Mouse (Mus musculus): ENCODE measurements around the gene Mapkapk2. TPM values are rescaled to one million over a fixed set of nuclear protein-coding genes. Genes with fewer than 3 reads are reported as not detected.
A peak's percentile ranks its signal among the peaks of the same experiment; 100 is the strongest.
"Not testable (repeated sequence)": the region's sequence is repeated elsewhere in the genome, so short reads cannot be mapped to it uniquely, and the experiment has no call there.

Mapkapk2 gene
- 1.3 and 1.5 TPM in 2 replicates for polyA plus RNA-seq (2012)

- Histone ChIP-seq H3K4me3 (replicated peaks) (peak within 1 kb of the TSS; percentile 84), H3K27me3 (ENCODE audit: control insufficient read depth) (peaks cover 31% of the 10 kb centered on the region), H3K4me1 (ENCODE audit: control insufficient read depth) (peaks cover 30% of the 10 kb centered on the region), H3K36me3 (ENCODE audit: control insufficient read depth) (no peaks in the 10 kb centered on the region; the same call in 1 of the 2 replicates), H3K9me3 (ENCODE audit: control insufficient read depth, low read length) (no peaks in the 10 kb centered on the region)
- TF ChIP-seq GATA1 (IDR thresholded peaks at IDR 0.05; ENCODE audit: low read length) (no peak), TAL1 (IDR thresholded peaks at IDR 0.05; ENCODE audit: low read length) (no peak)
Observed at GRCm38 (mm10) chr1:131097700-131098094, at the start of gene Mapkapk2. Gene Mapkapk2, minus strand, starts transcription at chr1:131097826.

GRCm38 (mm10) chr1:131146181-131146614, 48.6 kb upstream of the Mapkapk2 start:
- Histone ChIP-seq H3K9me3 (ENCODE audit: control insufficient read depth, low read length) (no peaks in the 10 kb centered on the region), H3K27me3 (ENCODE audit: control insufficient read depth) (peaks cover 3% of the 10 kb centered on the region), H3K4me3 (replicated peaks) (no peak overlapping the region), H3K4me1 (ENCODE audit: control insufficient read depth) (peaks cover 11% of the 10 kb centered on the region), H3K36me3 (ENCODE audit: control insufficient read depth) (no peaks in the 10 kb centered on the region)
- TF ChIP-seq TAL1 (IDR thresholded peaks at IDR 0.05; ENCODE audit: low read length) (no peak), GATA1 (IDR thresholded peaks at IDR 0.05; ENCODE audit: low read length) (no peak)

- not testable (repeated sequence) for H3K9me3 ChIP-seq (ENCODE audit: control insufficient read depth, low read length); H3K36me3 ChIP-seq (ENCODE audit: control insufficient read depth); H3K27me3 ChIP-seq (ENCODE audit: control insufficient read depth); H3K4me3 ChIP-seq (replicated peaks)
- peaks cover 13% of the 10 kb centered on the region for H3K4me1 ChIP-seq (ENCODE audit: control insufficient read depth)
Observed at GRCm38 (mm10) chr1:131145222-131145621, 47.6 kb upstream of the Mapkapk2 start.

- Histone ChIP-seq H3K4me1 (ENCODE audit: control insufficient read depth) (peaks cover 31% of the 10 kb centered on the region), H3K27me3 (ENCODE audit: control insufficient read depth) (no peaks in the 10 kb centered on the region), H3K4me3 (replicated peaks) (no peak overlapping the region), H3K36me3 (ENCODE audit: control insufficient read depth) (no peaks in the 10 kb centered on the region), H3K9me3 (ENCODE audit: control insufficient read depth, low read length) (no peaks in the 10 kb centered on the region)
- TF ChIP-seq TAL1 (IDR thresholded peaks at IDR 0.05; ENCODE audit: low read length) = no peak
- no peak for TF ChIP-seq GATA1 (IDR thresholded peaks at IDR 0.05; ENCODE audit: low read length)
Observed at GRCm38 (mm10) chr1:131142472-131142871, 44.8 kb upstream of the Mapkapk2 start.

- no peak overlapping the region for H3K4me3 ChIP-seq (replicated peaks)
- H3K4me1 ChIP-seq (ENCODE audit: control insufficient read depth) = peaks cover 38% of the 10 kb centered on the region
- no peaks in the 10 kb centered on the region for H3K9me3 ChIP-seq (ENCODE audit: control insufficient read depth, low read length)
- TF ChIP-seq GATA1 (IDR thresholded peaks at IDR 0.05; ENCODE audit: low read length) (no peak), TAL1 (IDR thresholded peaks at IDR 0.05; ENCODE audit: low read length) (no peak)
- peaks cover under 1% of the 10 kb centered on the region; the same call in 1 of the 2 replicates for H3K36me3 ChIP-seq (ENCODE audit: control insufficient read depth)
- H3K27me3 ChIP-seq (ENCODE audit: control insufficient read depth) = no peaks in the 10 kb centered on the region
Observed at GRCm38 (mm10) chr1:131141449-131141848, 43.8 kb upstream of the Mapkapk2 start.

- H3K9me3 ChIP-seq (ENCODE audit: control insufficient read depth, low read length) = no peaks in the 10 kb centered on the region
- H3K36me3 ChIP-seq (ENCODE audit: control insufficient read depth) = peaks cover 21% of the 10 kb centered on the region
- H3K4me1 ChIP-seq (ENCODE audit: control insufficient read depth) = peaks cover 53% of the 10 kb centered on the region
- H3K4me3 ChIP-seq (replicated peaks) = peak overlapping the region; percentile 73
- no peaks in the 10 kb centered on the region for H3K27me3 ChIP-seq (ENCODE audit: control insufficient read depth)
- no peak for TF ChIP-seq TAL1 (IDR thresholded peaks at IDR 0.05; ENCODE audit: low read length)
- no peak for TF ChIP-seq GATA1 (IDR thresholded peaks at IDR 0.05; ENCODE audit: low read length)
Observed at GRCm38 (mm10) chr1:131139102-131140095, 41.8 kb upstream of the Mapkapk2 start.

GRCm38 (mm10) chr1:131138191-131139016, 40.8 kb upstream of the Mapkapk2 start, which contains the start of gene Dyrk3:
Gene Dyrk3, minus strand, starts transcription at chr1:131138340.
- no peak for TF ChIP-seq GATA1 (IDR thresholded peaks at IDR 0.05; ENCODE audit: low read length)
- peak within 1 kb of the TSS; percentile 73 for H3K4me3 ChIP-seq (replicated peaks)
- H3K36me3 ChIP-seq (ENCODE audit: control insufficient read depth) = peaks cover 31% of the 10 kb centered on the region
- H3K27me3 ChIP-seq (ENCODE audit: control insufficient read depth) = no peaks in the 10 kb centered on the region
- no peaks in the 10 kb centered on the region for H3K9me3 ChIP-seq (ENCODE audit: control insufficient read depth, low read length)
- peaks cover 59% of the 10 kb centered on the region for H3K4me1 ChIP-seq (ENCODE audit: control insufficient read depth)

- H3K4me3 ChIP-seq (replicated peaks) = peak overlapping the region; percentile 73
- peaks cover 37% of the 10 kb centered on the region for H3K36me3 ChIP-seq (ENCODE audit: control insufficient read depth)
- TF ChIP-seq TAL1 (IDR thresholded peaks at IDR 0.05; ENCODE audit: low read length) = no peak
- TF ChIP-seq GATA1 (IDR thresholded peaks at IDR 0.05; ENCODE audit: low read length) = no peak
- H3K27me3 ChIP-seq (ENCODE audit: control insufficient read depth) = no peaks in the 10 kb centered on the region
- peaks cover 64% of the 10 kb centered on the region for H3K4me1 ChIP-seq (ENCODE audit: control insufficient read depth)
- H3K9me3 ChIP-seq (ENCODE audit: control insufficient read depth, low read length) = no peaks in the 10 kb centered on the region
Observed at GRCm38 (mm10) chr1:131137717-131138118, 40.1 kb upstream of the Mapkapk2 start.

GRCm38 (mm10) chr1:131137111-131137510, 39.5 kb upstream of the Mapkapk2 start:
- peak overlapping the region; percentile 73 for H3K4me3 ChIP-seq (replicated peaks)
- H3K36me3 ChIP-seq (ENCODE audit: control insufficient read depth) = peaks cover 44% of the 10 kb centered on the region
- H3K4me1 ChIP-seq (ENCODE audit: control insufficient read depth) = peaks cover 67% of the 10 kb centered on the region
- H3K9me3 ChIP-seq (ENCODE audit: control insufficient read depth, low read length) = no peaks in the 10 kb centered on the region
- no peak for TF ChIP-seq GATA1 (IDR thresholded peaks at IDR 0.05; ENCODE audit: low read length)
- no peaks in the 10 kb centered on the region for H3K27me3 ChIP-seq (ENCODE audit: control insufficient read depth)
